Mouse (Mus musculus) granulocyte monocyte progenitor cell, adult 5-6 weeks (primary cell): ENCODE measurements around the gene Alpl. TPM values are rescaled to one million over a fixed set of nuclear protein-coding genes. Genes with fewer than 3 reads are reported as not detected.

Experiments used
- ATAC-seq: replicated peaks from 2 replicates; pipeline ENCODE4 v1.8.0; 2016; ENCODE audit warnings: mild to moderate bottlenecking, moderate TSS enrichment, inconsistent platforms; ENCODE audit not compliant: poor library complexity, severe bottlenecking
- total RNA-seq, 2 experiments: library from RNA; stranded (forward) in 1 of 2; stranded (reverse) in 1 of 2; fragments of 200-712, 200-1000 nt in 1 of 2; fragments of >200 nt in 1 of 2; fragmentation: Nextera tagmentation in 1 of 2; gene quantifications; 2 replicates each; pipeline ENCODE4 v1.2.3; 2014 to 2017

The Alpl gene
- total RNA-seq, 2 experiments from 2014 or later, result not detected

DNA sequence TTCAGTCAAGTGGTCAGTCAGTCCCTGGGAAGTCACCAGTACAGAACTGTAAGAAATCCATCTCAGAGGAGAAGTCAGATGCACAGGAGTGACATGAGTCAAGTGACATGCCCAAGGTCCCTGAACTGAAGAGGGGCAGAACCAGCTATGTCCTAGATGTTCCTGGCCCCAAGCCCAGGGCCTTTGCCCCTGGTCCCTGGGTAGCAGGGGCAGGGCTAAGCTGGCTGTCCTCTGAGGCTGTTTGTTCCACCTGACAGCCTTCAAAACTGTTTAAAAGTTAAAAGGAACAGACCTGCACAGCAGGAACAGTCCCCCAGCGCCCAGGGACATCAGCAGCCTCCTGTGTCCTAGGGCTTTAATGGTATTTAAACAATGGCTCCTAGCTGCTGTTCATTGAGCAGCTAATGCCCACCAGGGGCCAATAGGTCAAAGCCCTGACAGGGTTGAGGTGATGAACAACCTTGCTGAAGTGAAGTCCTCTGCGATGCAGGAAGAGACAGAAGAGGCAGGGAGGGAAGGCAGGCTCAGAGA, 22.8 kb downstream of the Alpl start:
- no peak for ATAC-seq

DNA sequence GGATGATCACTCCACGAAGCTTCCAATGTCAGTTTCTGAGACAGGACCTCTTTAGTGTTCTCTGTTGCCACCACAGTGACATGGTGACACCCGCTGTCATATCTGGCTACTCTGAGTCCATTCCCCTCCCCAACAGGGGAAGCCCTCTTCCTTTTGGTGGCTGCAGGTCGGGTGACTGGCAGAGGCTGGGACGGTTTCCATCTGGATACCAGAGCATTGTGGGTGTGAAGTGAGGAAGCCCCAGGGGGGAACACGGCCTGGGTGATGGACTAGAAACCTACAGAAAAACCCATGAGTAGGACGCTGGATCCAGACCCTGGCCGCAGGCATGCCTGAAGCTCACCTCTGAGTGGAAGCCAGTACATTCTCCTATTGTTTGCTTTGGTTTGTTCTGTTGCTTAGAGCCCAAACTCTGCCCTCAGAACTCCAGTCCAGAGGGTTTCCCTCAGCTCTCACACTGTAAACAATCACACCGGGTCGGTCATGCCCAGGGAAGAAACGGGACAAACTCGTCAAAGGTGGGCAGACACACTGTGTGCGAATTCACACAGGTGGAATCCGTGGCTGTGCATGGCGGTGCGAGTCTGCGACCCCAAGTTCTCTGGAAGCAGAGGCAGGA, 23.6 kb downstream of the Alpl start:
- no peak for ATAC-seq

DNA sequence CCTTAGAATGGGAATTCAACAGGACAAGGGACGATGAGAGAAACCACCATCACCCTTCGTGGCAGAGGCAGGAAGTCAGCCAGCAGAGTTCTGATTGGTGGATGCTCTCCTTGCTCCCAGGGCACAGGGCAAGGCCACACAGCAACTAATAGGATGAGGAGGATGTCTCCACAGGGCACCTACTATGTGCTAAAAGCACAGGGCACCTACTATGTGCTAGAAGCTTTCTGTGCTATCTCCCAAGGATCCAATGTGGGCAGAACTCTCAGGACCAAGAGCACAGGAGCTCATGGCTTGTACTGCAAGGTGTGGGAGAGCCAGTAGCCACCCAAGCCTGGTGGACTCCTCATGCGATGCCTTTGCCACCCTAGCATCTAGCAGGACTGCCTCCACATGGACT, 24.4 kb downstream of the Alpl start:
- no peak for ATAC-seq

DNA sequence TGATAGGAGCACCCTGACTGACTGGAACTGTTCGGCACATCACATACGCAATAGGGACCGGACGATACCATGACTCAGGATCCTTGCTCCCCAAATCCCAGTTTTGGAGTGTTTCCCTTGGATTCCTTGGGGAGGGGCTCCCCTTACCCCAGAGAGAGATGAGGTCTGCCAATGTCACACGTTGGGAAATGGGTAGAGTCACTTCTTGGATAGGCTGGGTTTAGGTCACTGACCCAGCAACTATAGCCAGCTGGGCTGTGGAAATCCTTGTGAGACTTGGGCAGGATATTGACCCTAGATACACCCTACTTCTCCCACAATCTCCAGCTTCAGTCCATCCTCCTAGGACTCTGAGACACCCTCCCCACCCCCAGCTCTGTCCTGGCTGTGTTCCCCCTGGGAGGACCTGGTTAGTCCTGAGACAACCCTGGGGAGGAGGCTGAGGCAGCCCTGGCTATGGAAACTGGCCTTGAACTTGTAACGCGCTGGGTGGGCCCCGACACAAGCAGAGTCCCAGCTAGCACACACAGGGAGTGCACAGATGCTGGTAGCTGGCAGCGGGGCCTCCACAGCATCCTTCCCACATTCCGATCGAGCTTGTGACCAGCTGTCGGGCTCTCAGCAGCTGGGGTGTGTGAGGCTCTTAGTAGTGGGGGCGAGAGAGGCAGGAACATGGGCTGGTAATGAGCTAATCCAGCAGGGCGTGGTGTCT, 25.1 kb downstream of the Alpl start:
- ATAC-seq, result no peak

DNA sequence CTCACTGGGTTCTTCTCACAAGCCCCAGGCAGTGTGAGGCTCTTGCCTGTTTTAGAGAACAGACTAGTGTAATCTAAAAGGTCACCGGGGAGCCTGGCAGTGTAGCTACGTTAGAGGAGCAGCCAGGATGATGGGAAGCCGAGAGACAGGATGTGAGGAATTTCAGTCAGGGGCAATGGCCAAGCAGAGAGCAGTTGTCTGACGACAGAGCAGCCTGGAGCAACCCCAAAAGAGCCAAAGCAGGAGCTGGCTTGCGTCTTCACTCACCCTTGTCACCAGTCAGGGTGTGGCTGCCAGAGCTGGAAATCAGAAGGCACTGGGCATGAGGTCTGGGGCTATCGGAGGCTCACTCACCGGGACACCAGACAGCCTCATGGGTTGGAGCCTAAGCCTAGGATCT, 26.5 kb downstream of the Alpl start:
- no peak for ATAC-seq

DNA sequence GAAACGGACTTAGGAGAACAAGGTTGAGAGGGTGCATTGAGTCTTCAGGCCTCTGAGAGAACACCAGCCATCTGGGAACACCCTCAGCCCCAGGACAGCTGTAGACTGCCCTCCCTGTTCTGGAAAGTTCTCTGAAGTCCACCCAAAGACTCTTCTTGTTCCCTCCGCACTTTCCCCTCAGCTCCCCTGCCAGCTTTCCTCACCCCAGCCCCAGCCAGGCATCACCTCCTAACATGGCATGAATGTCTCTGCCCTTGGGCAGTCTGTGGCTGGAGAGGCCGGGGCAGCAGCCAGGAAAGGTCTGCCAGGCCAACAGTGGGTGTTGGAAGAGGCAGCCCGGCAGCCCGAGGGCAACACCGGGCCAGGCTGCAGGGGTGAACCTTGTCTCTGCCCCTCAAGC, 27.4 kb downstream of the Alpl start:
- ATAC-seq, result no peak

DNA sequence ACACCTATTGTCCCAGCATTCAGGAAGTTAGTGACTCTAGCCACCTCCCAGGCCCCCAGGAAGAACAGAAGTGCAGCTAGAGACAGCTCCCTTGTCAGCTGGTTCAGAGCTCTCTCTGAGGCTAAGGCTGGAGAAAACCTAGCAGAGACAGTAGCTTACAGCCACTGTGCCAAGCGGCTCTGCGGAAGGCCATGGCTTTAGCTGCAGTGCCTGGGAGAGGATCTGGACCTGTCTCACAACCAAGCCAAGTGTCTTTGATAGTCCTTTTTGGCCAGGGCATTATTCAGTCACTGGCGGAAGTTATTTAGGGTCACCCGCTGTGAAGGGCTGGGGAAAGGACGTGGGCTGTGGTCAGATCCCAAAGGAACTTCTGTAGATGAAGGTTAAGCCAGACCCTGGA, 27.8 kb downstream of the Alpl start:
- no peak for ATAC-seq

DNA sequence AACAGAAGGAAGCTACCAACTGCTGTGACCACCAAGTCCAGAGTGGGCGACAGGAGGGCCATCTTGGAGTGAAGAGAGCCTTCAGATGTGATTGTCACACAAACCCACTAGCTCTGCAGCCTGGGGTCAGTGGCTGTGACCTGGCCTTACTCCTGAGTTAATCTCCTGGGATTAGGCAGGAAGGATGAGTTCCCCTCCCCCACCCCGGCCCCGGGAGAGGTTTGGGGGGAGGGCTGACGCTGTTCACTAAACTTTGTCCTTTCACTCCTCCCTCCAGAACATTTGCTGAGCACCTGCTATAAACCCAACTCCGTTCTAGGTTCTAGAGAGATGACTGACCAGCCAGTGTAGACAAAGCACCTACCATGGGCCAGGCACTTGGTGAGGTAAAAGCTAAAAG, 29.8 kb downstream of the Alpl start:
- no peak for ATAC-seq

DNA sequence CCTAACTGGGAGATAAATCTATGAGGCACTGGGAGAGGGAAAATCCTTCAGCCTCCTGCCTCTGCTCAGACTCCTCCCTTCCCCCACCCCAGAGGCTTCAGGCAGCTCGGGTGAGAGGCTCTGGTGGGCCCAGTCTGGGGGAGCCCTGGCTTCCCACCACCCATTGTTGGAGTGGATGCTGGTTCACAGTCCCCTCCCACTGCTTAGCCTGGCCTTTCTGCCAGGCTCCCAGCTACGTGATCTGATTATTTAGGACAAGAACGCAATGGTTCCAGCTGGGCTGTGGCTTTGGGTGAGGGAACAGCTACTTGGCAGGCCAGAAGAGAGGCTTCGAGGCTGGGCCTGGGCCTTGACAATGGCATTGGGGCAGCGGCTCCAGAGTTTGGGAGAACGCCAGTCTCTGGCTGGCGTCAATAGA, 30.6 kb downstream of the Alpl start:
- ATAC-seq, result no peak

DNA sequence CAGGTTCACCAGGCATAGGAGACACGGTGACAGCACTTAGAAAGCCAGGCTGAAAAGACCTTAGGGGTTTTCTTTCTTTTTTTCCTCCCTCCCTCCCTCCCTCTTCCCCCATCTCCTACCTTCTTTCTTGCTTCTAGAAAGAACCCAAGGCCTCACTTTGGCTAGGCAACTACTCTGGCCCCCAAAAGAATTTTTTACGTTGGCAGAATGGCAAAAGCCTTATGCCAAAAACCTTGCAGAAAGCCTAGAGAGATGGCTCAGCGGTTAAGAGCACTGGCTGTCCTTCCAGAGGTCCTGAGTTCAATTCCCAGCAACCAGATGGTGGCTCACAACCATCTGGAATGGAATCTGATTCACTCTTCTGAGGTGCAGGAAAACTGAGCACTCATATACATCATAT, 31.6 kb downstream of the Alpl start:
- no peak for ATAC-seq

DNA sequence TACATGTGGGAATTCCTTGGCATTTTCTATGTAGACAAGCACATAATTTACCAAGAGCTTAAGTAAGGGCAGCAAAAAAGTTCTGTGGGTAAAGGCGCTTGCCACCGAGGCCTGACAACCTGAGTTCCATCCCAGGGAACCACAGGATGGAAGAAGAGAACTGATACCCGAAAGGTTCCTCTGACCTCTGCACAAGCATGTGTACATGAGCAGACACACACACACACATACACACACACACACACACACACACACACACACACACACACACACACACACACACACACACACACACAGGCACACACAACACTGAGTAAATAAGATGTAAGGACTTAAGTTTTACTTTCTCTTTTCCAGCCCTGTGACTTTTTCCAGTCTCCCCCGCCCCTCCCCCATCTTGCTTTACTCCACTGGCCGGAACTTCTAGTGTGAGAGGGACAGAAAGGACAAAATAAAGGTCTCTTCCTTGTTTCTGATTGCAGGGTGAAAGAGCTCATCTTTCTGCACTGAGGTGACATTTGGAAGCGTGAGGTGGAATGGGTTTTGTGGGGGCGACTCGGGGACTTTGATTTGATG, 32.2 kb downstream of the Alpl start:
- ATAC-seq, result no peak

DNA sequence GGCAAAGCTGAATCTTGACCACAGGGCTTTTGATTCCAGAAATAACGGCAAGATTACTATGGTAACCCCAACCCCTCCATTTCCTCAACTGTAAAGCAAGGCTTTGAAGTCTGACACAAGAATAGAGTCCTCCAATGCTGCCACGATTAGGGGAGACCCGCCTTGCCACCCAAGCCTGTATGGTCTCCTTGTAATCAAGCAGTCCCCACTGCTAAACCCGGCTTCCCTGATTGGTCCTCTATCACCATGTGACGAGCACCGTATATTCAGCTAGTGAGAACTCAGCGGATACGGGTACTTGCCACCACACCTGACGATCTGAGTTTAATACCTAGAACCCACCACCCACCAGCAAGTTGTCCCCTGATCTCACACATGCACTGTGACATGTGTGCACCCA, 33.3 kb downstream of the Alpl start:
- ATAC-seq, result no peak

DNA sequence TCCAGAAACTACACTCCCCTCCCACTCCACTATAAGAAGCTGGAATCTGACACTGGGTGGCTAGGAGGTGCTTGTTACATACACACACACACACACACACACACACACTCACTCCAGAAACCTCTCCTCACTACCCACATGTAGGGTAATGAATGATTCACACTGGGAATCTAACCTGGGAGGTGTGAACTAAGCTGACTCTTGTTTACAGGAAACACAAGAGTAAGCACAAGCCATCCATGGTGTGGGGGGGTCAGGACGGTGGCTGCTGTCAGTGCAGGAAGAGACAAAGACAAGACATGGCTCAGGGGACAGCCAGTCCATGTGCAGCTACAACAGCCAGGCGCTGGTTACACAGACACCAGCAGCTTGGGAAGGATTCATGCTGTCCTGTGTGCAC, 41.7 kb downstream of the Alpl start:
- ATAC-seq, result no peak

DNA sequence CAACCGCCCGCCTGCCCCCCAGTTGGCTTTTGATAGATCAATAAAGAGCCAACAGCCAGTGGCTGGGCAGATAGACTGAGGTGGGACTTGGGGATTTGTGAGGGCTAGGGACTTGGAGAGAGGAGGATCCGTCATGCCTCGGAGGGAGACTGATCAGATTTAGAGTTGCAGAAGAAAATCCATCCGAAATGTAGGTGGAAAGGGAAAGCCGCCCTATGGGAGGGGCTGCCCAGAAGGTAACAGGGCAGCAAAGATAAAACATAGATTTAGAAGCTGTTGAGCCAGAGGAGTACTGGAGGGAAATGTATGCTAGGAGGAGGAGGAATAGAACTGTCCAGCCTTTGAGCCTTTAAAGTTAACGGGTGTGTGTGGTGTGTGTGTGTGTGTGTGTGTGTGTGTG, 43.0 kb downstream of the Alpl start:
- ATAC-seq, result no peak

DNA sequence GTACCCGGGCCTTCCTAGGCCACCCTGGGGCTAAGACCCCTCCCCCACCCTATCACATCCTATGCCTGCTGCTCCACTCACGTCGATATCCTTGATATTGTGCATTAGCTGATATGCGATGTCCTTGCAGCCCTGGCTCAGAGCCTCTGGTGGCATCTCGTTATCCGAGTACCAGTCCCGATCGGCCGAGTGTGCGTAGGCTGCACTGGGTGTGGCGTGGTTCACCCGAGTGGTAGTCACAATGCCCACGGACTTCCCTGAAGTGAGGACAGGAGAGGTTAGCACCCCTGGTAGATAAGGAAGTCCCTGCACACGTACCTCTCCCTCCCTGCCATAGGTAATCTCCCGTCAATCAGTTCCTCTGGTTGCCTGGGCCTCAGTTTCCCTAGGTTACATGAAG, 43.7 kb downstream of the Alpl start:
- no peak for ATAC-seq

DNA sequence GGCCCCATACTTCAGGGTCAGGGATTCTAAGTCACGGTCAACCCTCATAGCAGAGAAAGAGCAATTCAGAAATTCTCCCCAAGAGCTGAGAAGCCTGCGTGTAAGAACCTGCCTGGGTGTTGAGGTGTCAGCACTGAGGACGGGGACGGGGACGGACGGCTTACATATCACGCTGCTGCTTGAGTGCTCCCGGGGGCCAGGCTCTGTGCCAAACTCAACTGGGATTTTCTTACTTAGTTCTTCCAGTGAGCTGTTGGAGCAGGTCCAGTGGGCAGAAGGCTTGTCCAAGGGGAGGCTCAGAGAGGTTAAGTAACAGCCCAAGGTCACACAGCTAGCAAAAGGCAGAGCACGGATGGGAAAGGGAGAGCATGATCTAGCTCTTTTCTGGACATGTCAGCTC, 44.5 kb downstream of the Alpl start:
- no peak for ATAC-seq

DNA sequence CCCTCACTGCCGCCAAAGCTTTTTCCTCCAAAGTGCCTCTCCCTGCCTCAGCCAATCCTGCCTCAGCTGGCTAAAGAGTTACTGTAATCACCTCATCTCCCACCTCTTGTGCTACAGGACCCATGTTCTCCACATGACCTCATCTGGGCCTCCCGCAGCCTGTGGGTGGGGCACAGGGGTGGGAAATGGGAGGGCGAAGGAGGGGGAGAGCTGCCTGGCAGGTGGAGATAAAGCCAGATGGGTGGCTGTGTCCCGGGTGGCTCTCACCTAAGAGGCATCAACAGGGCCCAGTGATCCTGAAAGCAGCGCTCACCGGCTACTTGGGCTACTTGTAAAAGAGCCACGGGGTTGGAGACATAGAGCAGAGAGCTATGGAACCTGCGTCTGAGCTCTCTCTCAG, 44.9 kb downstream of the Alpl start:
- ATAC-seq, result no peak

DNA sequence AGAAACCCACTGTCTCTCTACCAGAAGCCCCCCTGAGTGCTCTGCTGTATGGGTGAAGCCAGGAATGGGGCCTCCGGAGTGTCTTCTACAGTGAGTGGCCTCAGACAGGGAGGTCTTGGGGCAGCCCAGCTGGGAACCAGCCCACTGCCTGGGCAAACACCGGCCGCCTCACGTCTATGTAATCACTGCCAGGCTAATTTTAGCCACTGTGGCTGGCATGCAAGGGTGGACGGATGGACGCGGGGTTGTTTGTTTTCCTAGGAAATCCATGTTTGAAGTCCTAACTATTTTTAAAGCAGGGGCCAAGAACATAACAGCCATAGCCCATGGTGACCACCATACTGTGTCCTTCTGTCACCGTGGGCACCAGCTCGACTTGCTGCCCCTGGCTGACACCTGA, 46.1 kb downstream of the Alpl start:
- no peak for ATAC-seq

DNA sequence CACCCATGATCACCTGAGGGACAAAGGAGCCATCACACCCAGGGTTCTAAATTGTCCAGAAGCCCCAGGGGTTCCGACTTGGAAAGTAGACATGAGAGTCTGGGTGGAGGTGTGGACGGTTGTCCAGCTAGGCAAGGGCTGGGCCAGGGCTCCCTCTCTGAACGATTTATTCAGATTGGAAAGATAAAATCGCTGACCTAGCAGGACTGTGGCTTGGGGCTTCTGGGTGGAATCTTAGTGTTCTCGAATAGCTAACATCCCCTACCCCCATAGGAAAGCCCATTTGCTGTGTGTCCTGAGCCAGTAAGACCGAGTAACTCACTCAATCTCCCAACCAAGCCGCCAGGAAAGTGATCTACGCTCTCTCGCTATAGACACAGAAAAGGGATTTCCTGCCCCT, 46.5 kb downstream of the Alpl start:
- ATAC-seq, result no peak

DNA sequence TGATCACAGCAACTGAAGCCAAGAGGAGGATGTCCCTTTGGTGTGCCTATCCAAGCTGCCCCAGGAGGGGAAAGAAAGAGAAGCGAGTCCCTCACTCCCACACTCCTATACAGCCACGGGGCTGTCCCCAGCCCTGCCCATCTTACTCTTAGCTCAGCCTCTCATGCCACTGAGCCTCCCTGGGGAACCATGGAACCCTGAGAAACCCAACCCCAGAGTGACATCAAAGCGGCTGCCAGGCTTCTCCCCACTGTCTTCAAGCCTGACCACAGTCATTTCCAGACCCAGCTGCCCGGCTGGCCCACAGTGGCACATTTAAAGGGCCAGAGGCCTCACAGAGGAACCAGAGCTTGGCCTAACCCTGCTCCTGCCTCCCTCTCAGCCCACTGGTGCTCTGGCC, 47.5 kb downstream of the Alpl start:
- no peak for ATAC-seq

DNA sequence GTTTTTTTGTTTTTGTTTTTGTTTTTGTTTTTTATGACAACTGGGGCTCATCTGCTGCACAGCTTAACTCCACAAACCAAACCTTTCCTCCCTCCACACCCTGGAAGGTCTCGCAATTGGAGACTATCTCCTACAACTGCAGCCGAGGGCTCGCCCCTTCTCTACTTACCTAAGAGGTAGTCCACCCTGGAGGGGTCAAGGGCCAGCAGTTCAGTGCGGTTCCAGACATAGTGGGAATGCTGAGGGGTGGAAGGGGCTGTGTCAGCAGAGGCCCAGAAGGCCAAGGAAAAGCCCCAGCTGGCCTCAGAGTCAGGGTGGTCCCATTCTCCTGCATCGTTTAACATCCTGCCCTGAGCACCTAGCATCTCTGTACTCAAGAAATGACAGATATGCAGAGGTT, 48.6 kb downstream of the Alpl start:
- no peak for ATAC-seq

DNA sequence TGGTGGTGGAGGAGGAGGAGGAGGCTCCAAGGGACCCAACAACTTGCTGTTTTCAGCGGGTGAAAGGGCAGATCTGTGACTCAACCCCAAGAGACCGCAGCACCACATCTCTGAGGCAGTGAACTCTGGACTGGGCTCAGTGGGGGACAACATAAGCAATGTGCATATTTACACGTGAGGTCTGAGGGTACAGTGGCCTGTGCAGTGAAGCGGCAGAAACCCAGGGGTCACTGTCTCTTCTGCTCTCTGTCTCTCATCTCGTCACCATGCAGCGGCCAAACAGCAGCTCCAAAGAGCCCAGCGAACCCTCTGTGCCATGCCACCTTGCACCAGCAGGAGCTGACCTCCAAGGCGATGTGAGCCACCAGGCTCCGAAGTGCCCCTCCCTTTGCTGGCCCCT, 49.1 kb downstream of the Alpl start:
- no peak for ATAC-seq
